Mouse (Mus musculus): ENCODE data around the gene Syce3. TPM values are rescaled to one million over a fixed set of nuclear protein-coding genes. Genes with fewer than 3 reads are reported as not detected.

Gene Syce3
- polyA plus RNA-seq, 1 experiment from 2014 or later: not detected

GRCm38 (mm10) chr15:89377938-89378828 is 32.1 kb downstream of the Syce3 start:
- ATAC-seq (ENCODE audit: borderline replicate concordance, extremely low read depth, low FRiP score, low TSS enrichment): no peak
- Histone ChIP-seq H3K27me3 (peaks cover 61% of the 10 kb centered on the region), H3K4me3 (peak overlapping the region; percentile 41), H3K4me1 (peaks cover 23% of the 10 kb centered on the region), H3K27ac (no peak overlapping the region), H3K4me2 (peak overlapping the region; percentile 76), H3K9ac (peak overlapping the region; percentile 18; the same call in 1 of the 2 replicates), H3K9me3 (no peaks in the 10 kb centered on the region), H3K36me3 (no peaks in the 10 kb centered on the region)
- 10% methylated on average over 46 of the region's 46 CpGs for WGBS

GRCm38 (mm10) chr15:89377362-89377761 is 32.9 kb downstream of the Syce3 start:
- H3K9me3 ChIP-seq: no peaks in the 10 kb centered on the region
- H3K27me3 ChIP-seq: peaks cover 59% of the 10 kb centered on the region
- peaks cover 4% of the 10 kb centered on the region for H3K36me3 ChIP-seq
- WGBS: 3% methylated on average over 18 of the region's 18 CpGs
- no peak overlapping the region for H3K27ac ChIP-seq
- H3K9ac ChIP-seq: no peak overlapping the region
- H3K4me3 ChIP-seq: no peak overlapping the region
- H3K4me1 ChIP-seq: peaks cover 28% of the 10 kb centered on the region
- ATAC-seq (ENCODE audit: borderline replicate concordance, extremely low read depth, low FRiP score, low TSS enrichment): no peak
- H3K4me2 ChIP-seq: no peak overlapping the region

- Histone ChIP-seq H3K36me3 (peaks cover 8% of the 10 kb centered on the region), H3K27ac (no peak within 1 kb of the TSS), H3K27me3 (peaks cover 55% of the 10 kb centered on the region), H3K4me1 (peaks cover 28% of the 10 kb centered on the region), H3K4me2 (no peak within 1 kb of the TSS), H3K9ac (no peak within 1 kb of the TSS), H3K4me3 (no peak within 1 kb of the TSS), H3K9me3 (no peaks in the 10 kb centered on the region)
- 21% methylated on average over 16 of the region's 16 CpGs for WGBS
- no peak for ATAC-seq (ENCODE audit: borderline replicate concordance, extremely low read depth, low FRiP score, low TSS enrichment)
Observed at GRCm38 (mm10) chr15:89376957-89377356, 33.3 kb downstream of the Syce3 start, which contains the start of gene Tymp. Gene Tymp (minus strand): TSS chr15:89377039.

GRCm38 (mm10) chr15:89376040-89376439 is 34.3 kb downstream of the Syce3 start:
- H3K27me3 ChIP-seq: peaks cover 50% of the 10 kb centered on the region
- H3K4me3 ChIP-seq: no peak overlapping the region
- H3K27ac ChIP-seq: no peak overlapping the region

GRCm38 (mm10) chr15:89374801-89375534 is 35.3 kb downstream of the Syce3 start:
- Histone ChIP-seq H3K36me3 (peaks cover 28% of the 10 kb centered on the region), H3K9me3 (no peaks in the 10 kb centered on the region), H3K4me1 (peaks cover 28% of the 10 kb centered on the region), H3K4me2 (peak overlapping the region; percentile 84; the same call in 1 of the 2 replicates), H3K4me3 (no peak overlapping the region), H3K27me3 (peaks cover 42% of the 10 kb centered on the region), H3K27ac (no peak overlapping the region), H3K9ac (peak overlapping the region; percentile 77; the same call in 1 of the 2 replicates)
- no peak for ATAC-seq (ENCODE audit: borderline replicate concordance, extremely low read depth, low FRiP score, low TSS enrichment)
- 89% methylated on average over 17 of the region's 17 CpGs for WGBS

More at GRCm38 (mm10) chr15:89376040-89376439, 34.3 kb downstream of the Syce3 start:
- peaks cover 17% of the 10 kb centered on the region for H3K36me3 ChIP-seq
- no peaks in the 10 kb centered on the region for H3K9me3 ChIP-seq
- H3K4me1 ChIP-seq: peaks cover 28% of the 10 kb centered on the region
- no peak overlapping the region for H3K4me2 ChIP-seq
- 69% methylated on average over 7 of the region's 7 CpGs for WGBS
- no peak for ATAC-seq (ENCODE audit: borderline replicate concordance, extremely low read depth, low FRiP score, low TSS enrichment)
- H3K9ac ChIP-seq: no peak overlapping the region

GRCm38 (mm10) chr15:89374340-89374739 is 36.0 kb downstream of the Syce3 start:
- ATAC-seq (ENCODE audit: borderline replicate concordance, extremely low read depth, low FRiP score, low TSS enrichment): no peak
- H3K36me3 ChIP-seq: peaks cover 34% of the 10 kb centered on the region
- peak overlapping the region; percentile 64 for H3K4me3 ChIP-seq
- peak overlapping the region; percentile 93; the same call in 1 of the 2 replicates for H3K27ac ChIP-seq
- peak overlapping the region; percentile 84 for H3K4me2 ChIP-seq
- H3K27me3 ChIP-seq: peaks cover 37% of the 10 kb centered on the region
- peak overlapping the region; percentile 77 for H3K9ac ChIP-seq
- peaks cover 25% of the 10 kb centered on the region for H3K4me1 ChIP-seq
- H3K9me3 ChIP-seq: no peaks in the 10 kb centered on the region
- WGBS: 48% methylated on average over 9 of the region's 9 CpGs

- Histone ChIP-seq H3K4me2 (peak within 1 kb of the TSS; percentile 84), H3K27ac (peak within 1 kb of the TSS; percentile 93), H3K9ac (peak within 1 kb of the TSS; percentile 77), H3K4me1 (peaks cover 20% of the 10 kb centered on the region), H3K27me3 (peaks cover 31% of the 10 kb centered on the region), H3K9me3 (no peaks in the 10 kb centered on the region), H3K36me3 (peaks cover 39% of the 10 kb centered on the region), H3K4me3 (peak within 1 kb of the TSS; percentile 64)
- peak; percentile 74 for ATAC-seq (ENCODE audit: borderline replicate concordance, extremely low read depth, low FRiP score, low TSS enrichment)
- under 1% methylated on average over 42 of the region's 42 CpGs for WGBS
Observed at GRCm38 (mm10) chr15:89373762-89374248, 36.5 kb downstream of the Syce3 start, which contains the start of gene Sco2. Gene Sco2 (minus strand): TSS chr15:89373846.

GRCm38 (mm10) chr15:89373027-89373761 is 37.1 kb downstream of the Syce3 start:
- under 1% methylated on average over 35 of the region's 35 CpGs for WGBS
- H3K27ac ChIP-seq: peak overlapping the region; percentile 93
- H3K9ac ChIP-seq: peak overlapping the region; percentile 77
- H3K4me1 ChIP-seq: peaks cover 15% of the 10 kb centered on the region
- no peaks in the 10 kb centered on the region for H3K9me3 ChIP-seq
- peaks cover 46% of the 10 kb centered on the region for H3K36me3 ChIP-seq
- H3K4me2 ChIP-seq: peak overlapping the region; percentile 84
- H3K27me3 ChIP-seq: peaks cover 25% of the 10 kb centered on the region
- peak; percentile 84 for ATAC-seq (ENCODE audit: borderline replicate concordance, extremely low read depth, low FRiP score, low TSS enrichment)
- peak overlapping the region; percentile 64 for H3K4me3 ChIP-seq

- peak overlapping the region; percentile 93; the same call in 1 of the 2 replicates for H3K27ac ChIP-seq
- peaks cover 52% of the 10 kb centered on the region for H3K36me3 ChIP-seq
- H3K4me2 ChIP-seq: peak overlapping the region; percentile 84
- H3K9me3 ChIP-seq: no peaks in the 10 kb centered on the region
- 72% methylated on average over 7 of the region's 7 CpGs for WGBS
- no peak overlapping the region for H3K9ac ChIP-seq
- peaks cover 19% of the 10 kb centered on the region for H3K27me3 ChIP-seq
- ATAC-seq (ENCODE audit: borderline replicate concordance, extremely low read depth, low FRiP score, low TSS enrichment): no peak
- peaks cover 15% of the 10 kb centered on the region for H3K4me1 ChIP-seq
- H3K4me3 ChIP-seq: peak overlapping the region; percentile 64; the same call in 1 of the 2 replicates
Observed at GRCm38 (mm10) chr15:89372536-89372935, 37.8 kb downstream of the Syce3 start.

GRCm38 (mm10) chr15:89372068-89372467 is 38.2 kb downstream of the Syce3 start:
- H3K9me3 ChIP-seq: no peaks in the 10 kb centered on the region
- ATAC-seq (ENCODE audit: borderline replicate concordance, extremely low read depth, low FRiP score, low TSS enrichment): no peak
- peaks cover 14% of the 10 kb centered on the region for H3K27me3 ChIP-seq
- H3K4me2 ChIP-seq: no peak overlapping the region
- H3K9ac ChIP-seq: no peak overlapping the region
- no peak overlapping the region for H3K27ac ChIP-seq
- 83% methylated on average over 13 of the region's 13 CpGs for whole genome bisulfite sequencing
- H3K4me1 ChIP-seq: peaks cover 15% of the 10 kb centered on the region
- H3K36me3 ChIP-seq: peaks cover 57% of the 10 kb centered on the region
- no peak overlapping the region for H3K4me3 ChIP-seq

GRCm38 (mm10) chr15:89365141-89365551 is 45.2 kb downstream of the Syce3 start:
- H3K4me3 ChIP-seq: no peak overlapping the region
- peaks cover 99% of the 10 kb centered on the region for H3K36me3 ChIP-seq
- no peaks in the 10 kb centered on the region for H3K9me3 ChIP-seq
- H3K27ac ChIP-seq: no peak overlapping the region
- ATAC-seq (ENCODE audit: borderline replicate concordance, extremely low read depth, low FRiP score, low TSS enrichment): no peak
- no peak overlapping the region for H3K9ac ChIP-seq
- WGBS: 89% methylated on average over 4 of the region's 4 CpGs
- no peak overlapping the region for H3K4me2 ChIP-seq
- H3K4me1 ChIP-seq: no peaks in the 10 kb centered on the region
- H3K27me3 ChIP-seq: no peaks in the 10 kb centered on the region
